Mouse (Mus musculus) cerebellum, adult 9-11 months (tissue): Measurements from ENCODE around the gene Ankfn1.

Experiments
- DNase-seq: peaks from one replicate; pipeline ENCODE4 v3.0.0; 2022

The Ankfn1 gene

GRCm38 (mm10) chr11:89459437-89459836 lies 318.0 kb downstream of the Ankfn1 start:
- no peak for DNase-seq

- no peak for DNase-seq
Observed at GRCm38 (mm10) chr11:89455647-89456231, 321.7 kb downstream of the Ankfn1 start.

GRCm38 (mm10) chr11:89454702-89455101 lies 322.8 kb downstream of the Ankfn1 start:
- DNase-seq, result no peak

DNA sequence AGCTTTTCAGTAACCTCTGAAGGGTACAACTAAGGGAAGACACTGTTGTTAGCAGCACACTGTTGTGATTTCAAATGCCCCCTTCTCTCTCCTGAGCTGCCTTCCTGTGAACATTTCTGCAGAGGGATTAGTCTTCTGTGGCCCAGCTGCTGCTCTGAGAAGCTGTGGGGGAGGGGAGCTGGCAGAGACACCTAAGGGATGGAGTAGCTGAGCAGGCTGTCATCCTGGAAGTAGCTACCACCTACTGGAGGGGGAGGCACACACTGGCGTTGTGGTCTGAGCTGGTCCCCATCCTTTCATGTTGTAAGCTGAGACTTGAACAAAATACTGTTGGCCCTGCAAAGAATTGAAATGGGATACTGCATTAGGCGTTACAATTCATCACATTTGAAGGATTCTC lies 324.6 kb downstream of the Ankfn1 start:
- no peak for DNase-seq

GRCm38 (mm10) chr11:89450406-89450805 lies 327.0 kb downstream of the Ankfn1 start:
- no peak for DNase-seq

GRCm38 (mm10) chr11:89448986-89449385 lies 328.5 kb downstream of the Ankfn1 start:
- DNase-seq, result no peak

DNA sequence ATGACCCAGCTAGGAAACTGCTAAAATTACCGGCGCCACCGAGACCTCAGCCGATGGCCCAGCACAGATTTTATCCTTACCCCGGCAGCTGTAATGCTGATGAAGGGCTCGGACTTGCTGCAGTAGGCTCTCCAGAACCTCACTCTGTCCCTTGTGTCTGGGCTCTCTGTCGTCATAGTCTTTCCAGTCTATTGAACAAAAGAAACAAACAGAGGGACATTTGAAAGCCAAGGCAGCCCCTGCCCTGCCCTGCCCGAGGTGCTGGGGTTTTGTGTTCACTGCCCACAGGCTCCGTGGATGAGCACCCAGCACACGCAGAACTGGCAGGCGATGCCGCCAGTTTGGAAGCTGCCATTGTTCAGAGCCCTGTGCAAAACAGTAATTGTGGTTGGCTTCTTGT lies 330.0 kb downstream of the Ankfn1 start:
- DNase-seq, result no peak

DNA sequence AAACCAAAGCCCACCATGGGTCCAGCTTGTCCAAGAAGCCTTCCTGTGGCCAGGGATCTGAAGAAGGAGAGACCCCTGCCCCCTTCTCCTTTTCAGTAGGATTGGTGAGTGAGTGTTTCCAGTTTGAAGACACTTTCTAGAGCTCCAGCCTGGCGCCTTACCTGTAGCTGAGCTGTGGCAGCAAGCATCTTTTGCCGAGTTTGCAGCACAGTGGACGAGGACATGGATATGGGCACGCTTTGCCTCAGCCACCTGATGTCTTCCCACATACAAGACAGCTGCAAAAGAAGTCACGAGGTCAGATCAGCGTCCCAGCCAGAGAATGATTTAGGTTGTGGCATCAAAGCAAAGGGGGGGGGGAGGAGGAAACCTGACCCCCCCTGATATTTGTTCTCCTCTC lies 336.9 kb downstream of the Ankfn1 start:
- no peak for DNase-seq

DNA sequence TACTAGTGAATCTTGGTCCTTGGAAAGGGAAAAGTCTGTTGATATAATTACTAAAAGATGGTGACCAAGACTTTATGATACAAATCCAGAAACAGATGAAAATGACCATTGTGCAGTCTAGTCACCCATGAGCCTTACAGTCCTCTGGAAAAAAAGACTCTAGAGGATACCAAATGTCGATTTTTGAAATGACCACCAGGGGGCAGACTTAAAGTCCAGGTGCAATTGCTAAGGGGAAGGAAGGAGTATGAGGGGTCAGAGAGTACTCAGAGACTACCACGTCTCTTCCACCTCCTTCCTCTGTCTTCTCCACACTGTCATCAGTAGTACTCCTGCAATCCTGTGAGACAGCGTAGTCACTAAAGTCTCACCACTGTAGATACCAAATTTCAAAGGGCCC lies 353.1 kb downstream of the Ankfn1 start:
- no peak for DNase-seq

- no peak for DNase-seq
Observed at GRCm38 (mm10) chr11:89422637-89423036, 354.8 kb downstream of the Ankfn1 start.

GRCm38 (mm10) chr11:89420767-89421438 lies 356.6 kb downstream of the Ankfn1 start:
- no peak for DNase-seq

- DNase-seq, result no peak
Observed at GRCm38 (mm10) chr11:89419863-89420262, 357.6 kb downstream of the Ankfn1 start.

DNA sequence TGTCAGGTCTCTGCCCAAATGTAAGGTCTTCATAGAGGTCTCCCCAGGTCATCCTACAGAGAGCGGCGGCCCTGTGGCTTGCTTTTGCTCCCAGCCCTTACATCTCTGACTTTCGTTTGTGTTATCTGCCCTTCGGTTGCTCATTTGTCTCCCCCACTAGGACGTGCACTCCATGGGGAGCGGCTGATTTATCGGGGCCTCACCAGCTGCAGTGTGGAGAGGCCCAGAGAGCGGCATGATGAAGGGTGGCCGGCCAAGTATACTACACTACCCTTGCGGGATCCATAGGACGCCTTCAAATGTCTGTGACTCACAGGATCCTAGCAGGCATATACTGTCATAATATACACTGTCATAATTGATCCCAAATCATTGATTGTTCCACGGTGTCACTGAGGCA lies 358.8 kb downstream of the Ankfn1 start:
- no peak for DNase-seq

GRCm38 (mm10) chr11:89416769-89417168 lies 360.7 kb downstream of the Ankfn1 start:
- no peak for DNase-seq

DNA sequence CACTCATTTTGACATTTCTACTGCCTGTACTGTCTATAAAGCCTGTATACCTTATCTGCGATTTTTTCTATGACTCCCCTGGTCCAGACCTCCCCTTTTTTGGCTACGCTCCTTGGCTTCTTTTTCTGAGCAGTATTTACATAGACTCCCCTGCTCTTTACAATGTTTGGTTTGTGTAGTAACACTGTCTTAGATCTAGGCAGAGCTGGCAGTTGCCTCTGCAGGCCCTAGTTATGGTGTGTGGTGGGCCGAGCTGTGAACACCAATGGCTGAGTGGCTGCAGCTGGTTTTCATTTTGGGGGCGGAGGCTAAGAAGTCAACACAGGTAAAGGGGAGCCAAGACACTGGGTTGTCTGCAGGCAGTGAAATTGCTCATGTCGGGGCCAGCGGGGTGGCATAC lies 368.7 kb downstream of the Ankfn1 start:
- DNase-seq, result no peak

DNA sequence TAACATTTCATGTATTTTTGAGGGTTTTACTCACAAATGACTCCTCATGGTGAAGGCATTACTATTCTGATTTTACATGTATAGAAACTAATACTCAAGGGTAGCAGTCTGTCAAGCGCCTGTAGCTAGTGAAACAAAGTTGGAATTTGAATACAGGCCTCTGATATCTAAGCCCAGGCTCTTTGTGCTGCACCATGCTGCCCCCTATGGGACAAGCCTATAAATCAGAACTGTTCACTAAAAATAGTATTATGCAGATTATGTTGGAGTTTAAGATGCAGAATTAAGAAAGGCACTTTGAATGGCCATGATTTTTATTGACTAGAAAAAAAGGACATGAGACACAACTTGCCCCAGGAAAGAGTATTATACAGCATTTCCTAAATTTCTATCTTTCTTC lies 373.0 kb downstream of the Ankfn1 start:
- no peak for DNase-seq

GRCm38 (mm10) chr11:89403436-89403835 lies 374.0 kb downstream of the Ankfn1 start:
- DNase-seq, result no peak

DNA sequence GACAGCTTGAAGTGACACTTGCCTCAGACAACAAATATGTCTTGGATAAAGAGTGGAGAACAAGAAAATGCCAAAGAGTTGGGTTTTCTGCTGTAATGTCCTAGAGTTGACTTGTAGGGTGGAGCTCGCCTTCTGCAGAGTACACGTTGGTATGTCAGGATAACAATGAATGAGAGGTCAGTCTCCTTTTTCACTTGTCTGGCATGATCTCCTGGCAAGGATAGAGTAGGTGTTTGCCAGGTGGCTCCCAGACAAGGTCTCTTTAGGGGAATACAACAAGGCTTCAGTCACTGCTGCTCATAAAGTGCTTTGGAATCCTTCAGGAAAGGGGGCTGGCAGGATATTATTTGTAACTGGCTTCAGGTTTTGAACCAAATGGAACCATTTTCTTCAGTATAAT lies 388.6 kb downstream of the Ankfn1 start:
- DNase-seq, result no peak

DNA sequence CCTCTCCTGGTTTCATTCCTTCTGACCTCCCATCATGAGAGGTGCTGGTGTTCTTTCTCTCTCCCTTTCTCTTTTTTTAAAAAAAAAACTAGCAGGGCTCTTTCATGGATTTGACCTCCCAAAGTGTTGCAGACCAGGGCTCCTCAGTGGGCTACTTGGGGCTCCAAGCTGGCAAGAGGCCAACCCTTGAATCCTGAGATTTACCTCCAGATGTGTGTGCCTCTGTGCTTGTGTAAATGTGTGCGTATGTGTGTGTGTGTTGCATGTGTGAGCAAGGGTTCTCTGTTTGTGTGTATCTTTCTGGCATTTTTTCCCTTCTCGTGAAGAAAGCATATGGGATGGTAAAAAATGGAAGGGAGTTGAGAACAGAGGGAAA lies 394.8 kb downstream of the Ankfn1 start:
- no peak for DNase-seq

- no peak for DNase-seq
Observed at GRCm38 (mm10) chr11:89381782-89382633, 395.4 kb downstream of the Ankfn1 start.

GRCm38 (mm10) chr11:89370941-89371340 lies 406.5 kb downstream of the Ankfn1 start:
- no peak for DNase-seq

- no peak for DNase-seq
Observed at GRCm38 (mm10) chr11:89370373-89370772, 407.1 kb downstream of the Ankfn1 start.

- DNase-seq, result no peak
Observed at GRCm38 (mm10) chr11:89363981-89364380, 413.5 kb downstream of the Ankfn1 start.

DNA sequence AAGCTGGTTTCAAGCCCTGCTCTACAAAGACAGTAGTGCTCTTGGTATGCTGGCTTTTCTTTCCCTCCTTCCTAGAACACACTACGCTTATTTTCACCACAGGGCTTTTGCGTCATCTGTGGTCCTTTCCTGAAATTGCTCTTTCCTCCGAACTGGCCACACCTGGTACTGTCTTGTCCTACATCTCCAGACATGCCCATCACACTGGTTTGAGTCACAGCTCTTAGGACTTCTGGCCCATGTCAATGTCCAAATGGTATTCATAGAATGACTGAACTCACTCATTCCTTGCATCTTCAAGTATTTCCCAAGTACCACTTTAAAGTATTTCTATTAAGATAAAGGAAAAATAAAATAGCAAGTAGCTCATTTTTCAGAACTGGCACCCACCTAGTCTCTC lies 416.6 kb downstream of the Ankfn1 start:
- no peak for DNase-seq
